Comparison of ENCODE assay signal across 21 mouse cellular contexts in genomic region chr3:122205753-122206152, GRCm38 (mm10). TPM values are rescaled to one million over a fixed set of nuclear protein-coding genes. Genes with fewer than 3 reads are reported as not detected.
DNase-seq lines count a peak whose midpoint lies in the region; ATAC-seq and TF ChIP-seq lines count a peak whose summit lies in the region.
"Had no signal": no experiment of that assay in that cellular context is flagged by ENCODE, and none has a peak within 500 bp of the region (broad histone marks: within the 10 kb centered on the region; RNA-seq: fewer than 3 reads in every experiment).

No protein-coding gene starts in this region.

- H3K27ac ChIP-seq in cerebellum, adult 2 months (ENCODE audit: insufficient read depth, low read length) = peak overlapping the region; percentile 65
- H3K27ac ChIP-seq in kidney, embryonic 15.5 days = peak overlapping the region; percentile 79
- H3K27ac ChIP-seq in liver, embryonic 15.5 days (replicated peaks) = peak overlapping the region; percentile 26; the same call in 1 of the 2 replicates
- no peak overlapping the region for H3K27ac ChIP-seq in liver, embryonic 11.5 days (ENCODE audit: low read depth, low read length)
- H3K27ac ChIP-seq in liver, embryonic 16.5 days (ENCODE audit: low read length) = peak overlapping the region; percentile 61
- H3K27ac ChIP-seq: embryonic facial prominence, embryonic 15.5 days; heart, embryonic 15.5 days; hindbrain, embryonic 15.5 days; layer of hippocampus, adult 2 months; limb, embryonic 13.5 days; neural tube, embryonic 15.5 days had no signal

- DNase-seq in cerebellum, adult 2 months = no peak
- no peak for DNase-seq in cerebellum, adult 9-11 months
- no peak for DNase-seq in kidney, postnatal 25 days
- no peak for DNase-seq in liver, embryonic 11.5 days (ENCODE audit: low spot score)
- DNase-seq: heart, postnatal 36 days; lung, embryonic 14.5 days; right cerebral cortex, adult 18-20 months; thymus, adult 18-20 months; thymus, postnatal 4 days had no signal

- H3K4me2 ChIP-seq in kidney, embryonic 15.5 days = peak overlapping the region; percentile 13
- no peak overlapping the region for H3K4me2 ChIP-seq in liver, embryonic 15.5 days
- no peak overlapping the region for H3K4me2 ChIP-seq in liver, embryonic 11.5 days
- H3K4me2 ChIP-seq in liver, embryonic 16.5 days (ENCODE audit: low read depth, low read length) = no peak overlapping the region
- H3K4me2 ChIP-seq: embryonic facial prominence, embryonic 15.5 days; heart, embryonic 15.5 days; hindbrain, embryonic 15.5 days; limb, embryonic 13.5 days; lung, embryonic 14.5 days; neural tube, embryonic 15.5 days had no signal

- H3K9me3 ChIP-seq in kidney, embryonic 15.5 days (replicated peaks) = no peaks in the 10 kb centered on the region
- H3K9me3 ChIP-seq in liver, embryonic 15.5 days (replicated peaks) = no peaks in the 10 kb centered on the region
- H3K9me3 ChIP-seq in liver, embryonic 11.5 days (ENCODE audit: control insufficient read depth, low read length) = no peaks in the 10 kb centered on the region
- no peaks in the 10 kb centered on the region for H3K9me3 ChIP-seq in liver, embryonic 16.5 days (replicated peaks; ENCODE audit: control insufficient read depth, low read length)
- H3K9me3 ChIP-seq: embryonic facial prominence, embryonic 15.5 days; heart, embryonic 15.5 days; hindbrain, embryonic 15.5 days; limb, embryonic 13.5 days; neural tube, embryonic 15.5 days had no signal

- no peaks in the 10 kb centered on the region for H3K36me3 ChIP-seq in kidney, embryonic 15.5 days
- no peaks in the 10 kb centered on the region for H3K36me3 ChIP-seq in liver, embryonic 15.5 days (replicated peaks)
- H3K36me3 ChIP-seq in liver, embryonic 11.5 days (ENCODE audit: control insufficient read depth, insufficient read depth, low read length) = no peaks in the 10 kb centered on the region
- no peaks in the 10 kb centered on the region for H3K36me3 ChIP-seq in liver, embryonic 16.5 days (ENCODE audit: control insufficient read depth, insufficient read depth)
- H3K36me3 ChIP-seq: embryonic facial prominence, embryonic 15.5 days; heart, embryonic 15.5 days; hindbrain, embryonic 15.5 days; limb, embryonic 13.5 days; neural tube, embryonic 15.5 days had no signal

- H3K4me3 ChIP-seq in cerebellum, adult 2 months (replicated peaks; ENCODE audit: insufficient read depth, low read depth, low read length) = no peak overlapping the region
- no peak overlapping the region for H3K4me3 ChIP-seq in kidney, embryonic 15.5 days (replicated peaks)
- H3K4me3 ChIP-seq in liver, embryonic 15.5 days (replicated peaks) = no peak overlapping the region
- no peak overlapping the region for H3K4me3 ChIP-seq in liver, embryonic 11.5 days (ENCODE audit: low read depth, low read length)
- H3K4me3 ChIP-seq in liver, embryonic 16.5 days (ENCODE audit: low read depth, low read length) = no peak overlapping the region
- H3K4me3 ChIP-seq: embryonic facial prominence, embryonic 15.5 days; heart, embryonic 15.5 days; hindbrain, embryonic 15.5 days; layer of hippocampus, adult 2 months; limb, embryonic 13.5 days; neural tube, embryonic 15.5 days had no signal

- peaks cover 29% of the 10 kb centered on the region for H3K4me1 ChIP-seq in cerebellum, adult 2 months (ENCODE audit: control insufficient read depth, insufficient read depth, low read length)
- H3K4me1 ChIP-seq in kidney, embryonic 15.5 days = peaks cover 34% of the 10 kb centered on the region
- peaks cover 7% of the 10 kb centered on the region for H3K4me1 ChIP-seq in liver, embryonic 15.5 days (replicated peaks)
- H3K4me1 ChIP-seq in liver, embryonic 11.5 days (replicated peaks; ENCODE audit: control insufficient read depth, insufficient read depth, low read length) = no peaks in the 10 kb centered on the region
- H3K4me1 ChIP-seq in liver, embryonic 16.5 days (ENCODE audit: control insufficient read depth, low read depth, low read length) = peaks cover 4% of the 10 kb centered on the region
- H3K4me1 ChIP-seq: hindbrain, embryonic 15.5 days; neural tube, embryonic 15.5 days had no signal

- no peak overlapping the region for H3K9ac ChIP-seq in kidney, embryonic 15.5 days
- no peak overlapping the region for H3K9ac ChIP-seq in liver, embryonic 15.5 days
- no peak overlapping the region for H3K9ac ChIP-seq in liver, embryonic 11.5 days (ENCODE audit: low read depth, low read length)
- no peak overlapping the region for H3K9ac ChIP-seq in liver, embryonic 16.5 days (ENCODE audit: low read depth, low read length)
- H3K9ac ChIP-seq: embryonic facial prominence, embryonic 15.5 days; heart, embryonic 15.5 days; hindbrain, embryonic 15.5 days; limb, embryonic 13.5 days; lung, embryonic 14.5 days; neural tube, embryonic 15.5 days had no signal

- WGBS in cerebellum, adult 2 months = 27% methylated on average over 6 of the region's 6 CpGs
- WGBS in kidney, embryonic 15.5 days = 63% methylated on average over 6 of the region's 6 CpGs
- WGBS in liver, embryonic 15.5 days (ENCODE audit: insufficient replicate concordance) = 75% methylated on average over 6 of the region's 6 CpGs
- 92% methylated on average over 6 of the region's 6 CpGs for WGBS in liver, embryonic 11.5 days
- WGBS in liver, embryonic 16.5 days (ENCODE audit: insufficient replicate concordance) = 74% methylated on average over 6 of the region's 6 CpGs

- no peak for TF ChIP-seq POLR2A in cerebellum, adult 2 months (IDR thresholded peaks at IDR 0.05; ENCODE audit: borderline replicate concordance, insufficient read depth, low read length)

- no peak for ATAC-seq in kidney, embryonic 15.5 days (replicated peaks; ENCODE audit: low FRiP score)
- no peak for ATAC-seq in liver, embryonic 15.5 days (ENCODE audit: insufficient read depth)
- no peak for ATAC-seq in liver, embryonic 11.5 days (replicated peaks; ENCODE audit: low FRiP score)
- no peak for ATAC-seq in liver, embryonic 16.5 days (ENCODE audit: low read depth)
- ATAC-seq in megakaryocyte-erythroid progenitor cell, adult 5-6 weeks (replicated peaks; ENCODE audit: low FRiP score, low TSS enrichment, poor library complexity, severe bottlenecking) = no peak
- ATAC-seq: forebrain, embryonic 14.5 days; midbrain, embryonic 16.5 days had no signal

- no peak for TF ChIP-seq CTCF in cerebellum, adult 2 months (IDR thresholded peaks at IDR 0.05; ENCODE audit: borderline replicate concordance, insufficient read depth, low read depth, low read length)

- H3K27me3 ChIP-seq in cerebellum, adult 2 months (ENCODE audit: control insufficient read depth, insufficient read depth, low read length) = no peaks in the 10 kb centered on the region
- no peaks in the 10 kb centered on the region for H3K27me3 ChIP-seq in kidney, embryonic 15.5 days
- H3K27me3 ChIP-seq in liver, embryonic 15.5 days = no peaks in the 10 kb centered on the region
- no peaks in the 10 kb centered on the region for H3K27me3 ChIP-seq in liver, embryonic 11.5 days (replicated peaks; ENCODE audit: control insufficient read depth, insufficient read depth, low read length)
- no peaks in the 10 kb centered on the region for H3K27me3 ChIP-seq in liver, embryonic 16.5 days (ENCODE audit: control insufficient read depth, insufficient read depth, low read depth, low read length)
- H3K27me3 ChIP-seq: embryonic facial prominence, embryonic 15.5 days; heart, embryonic 15.5 days; hindbrain, embryonic 15.5 days; limb, embryonic 13.5 days; neural tube, embryonic 15.5 days had no signal

RNA-seq across cellular contexts. Expression of gene Gclm, which starts 39.6 kb away (rescaled TPM):
- 75.4 and 78.6 TPM in 2 replicates for polyA plus RNA-seq in cerebellum, adult 2 months (2012; rRNA removed)
- 91.8 and 102 TPM in 2 replicates for polyA plus RNA-seq in kidney, embryonic 15.5 days (2015; fragmentation: Nextera tagmentation; extraction: Ambion mirVana)
- polyA plus RNA-seq in liver, embryonic 15.5 days (2015; fragmentation: Nextera tagmentation; extraction: Ambion mirVana) = 427 and 441 TPM in 2 replicates
- polyA plus RNA-seq in liver, embryonic 11.5 days (2014; fragmentation: Nextera tagmentation; extraction: Ambion mirVana) = 367 and 406 TPM in 2 replicates
- 385 and 388 TPM in 2 replicates for polyA plus RNA-seq in liver, embryonic 16.5 days (2015; fragmentation: Nextera tagmentation; extraction: Ambion mirVana)
- total RNA-seq in megakaryocyte-erythroid progenitor cell, adult 5-6 weeks (2014; fragmentation: Nextera tagmentation) = 293 and 359 TPM in 2 replicates
- 158 and 161 TPM in 2 replicates for total RNA-seq in megakaryocyte-erythroid progenitor cell, adult 5-6 weeks (2017)
